8 mouse cellular contexts compared by ENCODE assay signal in the genomic region with DNA sequence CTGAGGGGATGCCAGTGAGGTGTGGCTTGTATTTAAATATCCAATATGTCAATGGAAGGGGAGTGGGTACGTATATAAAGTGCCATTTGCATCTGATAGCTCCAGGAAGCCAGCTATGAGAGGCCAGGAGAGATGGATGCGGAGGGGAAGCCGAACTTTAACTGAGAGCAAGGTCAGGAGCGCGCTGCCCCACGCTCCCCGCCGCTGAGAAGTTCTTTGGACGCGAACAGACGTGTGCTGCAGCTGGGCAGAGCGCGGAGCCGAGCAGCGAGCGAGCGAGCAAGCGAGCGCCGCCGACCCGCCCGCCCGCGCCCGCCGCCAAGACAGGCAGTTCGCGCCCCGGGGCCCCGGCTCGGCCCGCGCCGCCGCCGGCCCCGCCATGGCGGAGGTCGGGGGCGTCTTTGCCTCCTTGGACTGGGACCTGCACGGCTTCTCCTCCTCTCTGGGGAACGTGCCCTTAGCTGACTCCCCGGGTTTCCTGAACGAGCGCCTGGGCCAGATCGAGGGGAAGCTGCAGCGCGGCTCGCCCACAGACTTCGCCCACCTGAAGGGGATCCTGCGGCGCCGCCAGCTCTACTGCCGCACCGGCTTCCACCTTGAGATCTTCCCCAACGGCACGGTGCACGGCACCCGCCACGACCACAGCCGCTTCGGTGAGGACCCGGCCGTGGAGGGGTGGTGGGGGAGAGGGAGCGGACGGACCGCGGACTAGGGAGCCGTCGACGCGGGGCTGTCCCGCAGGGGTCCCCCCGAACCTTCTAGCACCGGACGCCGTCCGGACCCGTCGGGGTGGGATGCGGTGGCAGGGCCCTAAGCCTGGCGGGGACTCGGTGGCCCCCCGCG. TPM values are rescaled to one million over a fixed set of nuclear protein-coding genes. Genes with fewer than 3 reads are reported as not detected.
DNase-seq lines count a peak whose midpoint lies in the region; ATAC-seq and TF ChIP-seq lines count a peak whose summit lies in the region.

A gene (plus strand): TSS at position 118 of the 843 bp plus-strand sequence.

- H3K27me3 ChIP-seq in lung, embryonic 15.5 days = peaks cover 44% of the 10 kb centered on the region
- H3K27me3 ChIP-seq in intestine, embryonic 16.5 days (replicated peaks; ENCODE audit: control insufficient read depth, insufficient read depth, low read length) = peaks cover 36% of the 10 kb centered on the region
- H3K27me3 ChIP-seq in midbrain, postnatal 0 days (ENCODE audit: insufficient read depth, low read length) = peaks cover 25% of the 10 kb centered on the region

- intact Hi-C loops in left cerebral cortex, postnatal 4 days (cut with DNase I) = no loop called here

- TF ChIP-seq CTCF in midbrain, postnatal 0 days (IDR thresholded peaks at IDR 0.05) = no peak

- H3K9me3 ChIP-seq in lung, embryonic 15.5 days = no peaks in the 10 kb centered on the region
- no peaks in the 10 kb centered on the region for H3K9me3 ChIP-seq in intestine, embryonic 16.5 days (ENCODE audit: control insufficient read depth, low read length)
- no peaks in the 10 kb centered on the region for H3K9me3 ChIP-seq in midbrain, postnatal 0 days (ENCODE audit: low read length)

- no peak for DNase-seq in lung, postnatal 36 days
- DNase-seq in cerebellum, postnatal 25 days = peak; percentile 8 to 11
- no peak for DNase-seq in midbrain, postnatal 0 days (ENCODE audit: low spot score)
- no peak for DNase-seq in left cerebral cortex, adult 9 months (ENCODE audit: low spot score in 2 of 2)
- no peak for DNase-seq in left cerebral cortex, postnatal 4 days

- peaks cover 9% of the 10 kb centered on the region; the same call in 1 of the 2 replicates for H3K4me1 ChIP-seq in lung, embryonic 15.5 days
- H3K4me1 ChIP-seq in intestine, embryonic 16.5 days (ENCODE audit: control insufficient read depth, insufficient read depth, low read length) = no peaks in the 10 kb centered on the region
- H3K4me1 ChIP-seq in midbrain, postnatal 0 days (ENCODE audit: insufficient read depth, low read length) = no peaks in the 10 kb centered on the region

- no peak within 1 kb of the TSS for H3K9ac ChIP-seq in lung, embryonic 15.5 days
- peak within 1 kb of the TSS; percentile 51; the same call in 1 of the 2 replicates for H3K9ac ChIP-seq in intestine, embryonic 16.5 days (ENCODE audit: low read depth, low read length)
- 0 out of 2 replicates have a peak within 1 kb of the TSS, but pooled peaks have one; percentile 13 for H3K9ac ChIP-seq in midbrain, postnatal 0 days (replicated peaks; ENCODE audit: low read length, poor library complexity, severe bottlenecking)

- WGBS in lung, embryonic 15.5 days = 10% methylated on average over 62 of the region's 86 CpGs
- 8% methylated on average over 49 of the region's 86 CpGs for WGBS in intestine, embryonic 16.5 days
- WGBS in midbrain, postnatal 0 days = 21% methylated on average over 44 of the region's 86 CpGs

- no peak within 1 kb of the TSS for H3K27ac ChIP-seq in lung, embryonic 15.5 days
- H3K27ac ChIP-seq in intestine, embryonic 16.5 days (ENCODE audit: low read length) = no peak within 1 kb of the TSS
- H3K27ac ChIP-seq in midbrain, postnatal 0 days (ENCODE audit: low read depth, low read length) = no peak within 1 kb of the TSS

- H3K4me2 ChIP-seq in lung, embryonic 15.5 days = peak within 1 kb of the TSS; percentile 68
- H3K4me2 ChIP-seq in intestine, embryonic 16.5 days (ENCODE audit: low read depth, low read length) = peak within 1 kb of the TSS; percentile 62
- H3K4me2 ChIP-seq in midbrain, postnatal 0 days (ENCODE audit: low read depth, low read length, poor library complexity, severe bottlenecking) = peak within 1 kb of the TSS; percentile 63

- no peaks in the 10 kb centered on the region for H3K36me3 ChIP-seq in lung, embryonic 15.5 days
- no peaks in the 10 kb centered on the region for H3K36me3 ChIP-seq in intestine, embryonic 16.5 days (ENCODE audit: control insufficient read depth, insufficient read depth, low read length)
- no peaks in the 10 kb centered on the region for H3K36me3 ChIP-seq in midbrain, postnatal 0 days (ENCODE audit: insufficient read depth, low read length)

- H3K4me3 ChIP-seq in lung, embryonic 15.5 days = peak within 1 kb of the TSS; percentile 38
- peak within 1 kb of the TSS; percentile 48 for H3K4me3 ChIP-seq in intestine, embryonic 16.5 days (ENCODE audit: low read length)
- H3K4me3 ChIP-seq in midbrain, postnatal 0 days (ENCODE audit: low read depth, low read length) = peak within 1 kb of the TSS; percentile 43

- peak; percentile 28; the same call in 1 of the 2 replicates for ATAC-seq in lung, embryonic 15.5 days (ENCODE audit: borderline replicate concordance, extremely low read depth, low FRiP score, low TSS enrichment)
- peak; percentile 26; the same call in 1 of the 2 replicates for ATAC-seq in granulocyte monocyte progenitor cell, adult 5-6 weeks (replicated peaks; ENCODE audit: poor library complexity, severe bottlenecking)
- ATAC-seq in intestine, embryonic 16.5 days = peak; percentile 64
- ATAC-seq in midbrain, postnatal 0 days (ENCODE audit: low FRiP score) = peak; percentile 41; the same call in 1 of the 2 replicates

RNA-seq across cellular contexts. Expression of the gene that starts here (rescaled TPM):
- polyA plus RNA-seq in lung, embryonic 15.5 days (2015; fragmentation: Nextera tagmentation; extraction: Ambion mirVana) = 0.09 TPM in 1 of 2 replicates, not detected in the other
- not detected in 2 replicates for total RNA-seq in granulocyte monocyte progenitor cell, adult 5-6 weeks (2014; fragmentation: Nextera tagmentation)
- total RNA-seq in granulocyte monocyte progenitor cell, adult 5-6 weeks (2017) = not detected in 2 replicates
- polyA plus RNA-seq in intestine, embryonic 16.5 days (2015; fragmentation: Nextera tagmentation; extraction: Ambion mirVana) = not detected in 2 replicates
- total RNA-seq in midbrain, postnatal 0 days (2014; rRNA removed) = not detected in 2 replicates
- 0.12 and 0.20 TPM in 2 replicates for polyA plus RNA-seq in midbrain, postnatal 0 days (2015; fragmentation: Nextera tagmentation; extraction: Ambion mirVana)
- total RNA-seq in left cerebral cortex, postnatal 4 days (2021) = 1 to 10 TPM in 1 of 2 experiments, under 1 TPM in 1; 0.77 to 1.5 TPM

Comparison
In these comparisons a context has a peak if more than half of its experiments do, and no peak if none do; other contexts are left out.
1. Peak in ATAC-seq, H3K4me3 ChIP-seq and H3K4me2 ChIP-seq in lung, embryonic 15.5 days; RNA of the gene not detected or under 1 TPM.
2. Peak in ATAC-seq in granulocyte monocyte progenitor cell, adult 5-6 weeks; RNA of the gene not detected or under 1 TPM.
3. Peak in ATAC-seq, H3K4me3 ChIP-seq, H3K9ac ChIP-seq and H3K4me2 ChIP-seq in intestine, embryonic 16.5 days; RNA of the gene not detected or under 1 TPM.
4. Peak in ATAC-seq, H3K4me3 ChIP-seq, H3K9ac ChIP-seq and H3K4me2 ChIP-seq in midbrain, postnatal 0 days; RNA of the gene not detected or under 1 TPM.
5. DNase-seq: peak in cerebellum, postnatal 25 days (2 of 2); none in lung, postnatal 36 days (single experiment), midbrain, postnatal 0 days (single experiment), left cerebral cortex, adult 9 months (0 of 2) and left cerebral cortex, postnatal 4 days (single experiment).
6. Peak in every context shown above with its lines, with median percentiles within 50 percentile points of each other: ATAC-seq, H3K4me2 ChIP-seq and H3K4me3 ChIP-seq.